Mouse (Mus musculus) liver, postnatal 0 days (tissue): ENCODE results near the gene Sgms1. TPM values are rescaled to one million over a fixed set of nuclear protein-coding genes. Genes with fewer than 3 reads are reported as not detected.

Source experiments
- ATAC-seq: fragments of 200-750 bp; cut with Nextera tagmentation; 2 replicates; pipeline ENCODE4 v1.8.0; 2017; ENCODE audit warnings: mild to moderate bottlenecking, moderate library complexity
- DNase-seq: peaks from one replicate; pipeline ENCODE4 v3.0.0-alpha.2; 2016
- H3K27ac ChIP-seq: fragments of 300-500 bp; sonication (generic); 2 replicates; pipeline ENCODE4 v1.5.1; 2014; ENCODE audit warnings: antibody characterized with exemption, moderate library complexity, mild to moderate bottlenecking, low read depth
- H3K27me3 ChIP-seq: fragments of 300-500 bp; sonication (generic); 2 replicates; pipeline ENCODE4 v1.6.1; 2014; ENCODE audit warnings: low read length, control low read depth, mixed read lengths; ENCODE audit not compliant: insufficient read depth
- H3K36me3 ChIP-seq: fragments of 300-500 bp; sonication (generic); replicated peaks from 2 replicates; pipeline ENCODE4 v1.6.1; 2014; ENCODE audit warnings: mild to moderate bottlenecking, control low read depth, low read length, moderate library complexity, mixed read lengths; ENCODE audit not compliant: insufficient read depth
- H3K4me1 ChIP-seq: fragments of 300-500 bp; sonication (generic); 2 replicates; pipeline ENCODE4 v1.6.1; 2014; ENCODE audit warnings: antibody characterized with exemption, mild to moderate bottlenecking, control low read depth; ENCODE audit not compliant: insufficient read depth
- H3K4me2 ChIP-seq: fragments of 300-500 bp; sonication (generic); 2 replicates; pipeline ENCODE4 v1.6.1; 2014; ENCODE audit warnings: low read depth, mild to moderate bottlenecking, low read length, moderate library complexity, mixed read lengths
- H3K4me3 ChIP-seq: fragments of 300-500 bp; sonication (generic); 2 replicates; pipeline ENCODE4 v1.5.1; 2014; ENCODE audit warnings: low read depth, low read length
- H3K9ac ChIP-seq: fragments of 300-500 bp; sonication (generic); replicated peaks from 2 replicates; pipeline ENCODE4 v1.6.1; 2014; ENCODE audit warnings: mild to moderate bottlenecking, moderate library complexity
- H3K9me3 ChIP-seq: fragments of 300-500 bp; sonication (generic); 2 replicates; pipeline ENCODE4 v1.6.1; 2016; ENCODE audit warnings: mild to moderate bottlenecking, control low read depth, low read length, mixed read lengths
- CTCF ChIP-seq: sonication (generic); IDR thresholded peaks from 2 replicates; pipeline ENCODE4 v1.5.1; 2016; ENCODE audit warnings: antibody characterized with exemption, low read depth
- EP300 ChIP-seq: IDR thresholded peaks from 2 replicates; pipeline ENCODE4 v1.6.1; 2016; ENCODE audit warnings: antibody characterized with exemption, low read depth, mild to moderate bottlenecking
- WGBS: fragments of 180-500 bp; shearing (Covaris S2); extraction: QIAGEN DNeasy Blood & Tissue Kit; methylation state at CpG from one replicate; pipeline ENCODE4 v1.1.7; 2014; ENCODE audit not compliant: insufficient replicate concordance; 5-methylcytosine and 5-hydroxymethylcytosine counted together
- polyA plus RNA-seq: library from polyadenylated mRNA; unstranded; fragments of >200 nt; fragmentation: Nextera tagmentation; extraction: Ambion mirVana; gene quantifications from 2 replicates; pipeline ENCODE4 v1.2.1, GENCODE M21; 2015

The Sgms1 gene
- polyA plus RNA-seq, 1 experiment from 2014 or later = 16.0 TPM

GRCm38 (mm10) chr19:32386556-32387402 lies 2.7 kb downstream of the Sgms1 start:
- no peak for ATAC-seq
- peaks cover 19% of the 10 kb centered on the region for H3K4me1 ChIP-seq
- DNase-seq = peak; percentile 42
- no peaks in the 10 kb centered on the region for H3K9me3 ChIP-seq
- H3K4me3 ChIP-seq = peak overlapping the region; percentile 82
- peak overlapping the region; percentile 79; the same call in 1 of the 2 replicates for H3K9ac ChIP-seq
- H3K36me3 ChIP-seq = no peaks in the 10 kb centered on the region
- WGBS = 32% methylated on average over 19 of the region's 19 CpGs
- TF ChIP-seq CTCF (no peak), EP300 (no peak)
- H3K4me2 ChIP-seq = peak overlapping the region; percentile 97
- H3K27ac ChIP-seq = no peak overlapping the region
- H3K27me3 ChIP-seq = peaks cover 13% of the 10 kb centered on the region; the same call in 1 of the 2 replicates

- Histone ChIP-seq H3K4me3 (no peak overlapping the region), H3K36me3 (no peaks in the 10 kb centered on the region), H3K27ac (no peak overlapping the region), H3K27me3 (peaks cover 8% of the 10 kb centered on the region; the same call in 1 of the 2 replicates), H3K9ac (no peak overlapping the region), H3K4me2 (no peak overlapping the region), H3K4me1 (peaks cover 19% of the 10 kb centered on the region), H3K9me3 (no peaks in the 10 kb centered on the region)
- WGBS = 86% methylated on average over 8 of the region's 8 CpGs
- no peak for DNase-seq
- TF ChIP-seq CTCF (no peak), EP300 (no peak)
- no peak for ATAC-seq
Measured at GRCm38 (mm10) chr19:32383738-32384137, 5.8 kb downstream of the Sgms1 start.

GRCm38 (mm10) chr19:32381511-32381961 lies 8.0 kb downstream of the Sgms1 start:
- Histone ChIP-seq H3K4me2 (no peak overlapping the region), H3K27ac (no peak overlapping the region), H3K9ac (no peak overlapping the region), H3K4me3 (no peak overlapping the region), H3K4me1 (peaks cover 21% of the 10 kb centered on the region), H3K9me3 (no peaks in the 10 kb centered on the region), H3K27me3 (no peaks in the 10 kb centered on the region), H3K36me3 (no peaks in the 10 kb centered on the region)
- 65% methylated on average over 3 of the region's 3 CpGs for WGBS
- TF ChIP-seq EP300 (no peak), CTCF (no peak)
- ATAC-seq = no peak
- DNase-seq = no peak

GRCm38 (mm10) chr19:32380748-32381147 lies 8.8 kb downstream of the Sgms1 start:
- Histone ChIP-seq H3K4me2 (no peak overlapping the region), H3K27ac (no peak overlapping the region), H3K4me3 (no peak overlapping the region), H3K4me1 (peaks cover 27% of the 10 kb centered on the region), H3K9ac (no peak overlapping the region), H3K36me3 (no peaks in the 10 kb centered on the region), H3K27me3 (no peaks in the 10 kb centered on the region), H3K9me3 (no peaks in the 10 kb centered on the region)
- TF ChIP-seq EP300 (no peak), CTCF (no peak)
- ATAC-seq = no peak
- no peak for DNase-seq
- 64% methylated on average over 11 of the region's 11 CpGs for WGBS

- Histone ChIP-seq H3K4me1 (peaks cover 31% of the 10 kb centered on the region), H3K9ac (no peak overlapping the region), H3K4me3 (no peak overlapping the region), H3K4me2 (no peak overlapping the region), H3K9me3 (no peaks in the 10 kb centered on the region), H3K27ac (no peak overlapping the region), H3K36me3 (no peaks in the 10 kb centered on the region), H3K27me3 (no peaks in the 10 kb centered on the region)
- 40% methylated on average over 6 of the region's 6 CpGs for WGBS
- ATAC-seq = peak; percentile 47; the same call in 1 of the 2 replicates
- DNase-seq = no peak
- TF ChIP-seq CTCF = no peak
- TF ChIP-seq EP300 = no peak
Measured at GRCm38 (mm10) chr19:32379239-32379920, 10.1 kb downstream of the Sgms1 start.

- H3K4me1 ChIP-seq = peaks cover 34% of the 10 kb centered on the region
Measured at GRCm38 (mm10) chr19:32378581-32378980, 10.9 kb downstream of the Sgms1 start.

More at GRCm38 (mm10) chr19:32378581-32378980, 10.9 kb downstream of the Sgms1 start:
- WGBS = 63% methylated on average over 3 of the region's 3 CpGs
- H3K27ac ChIP-seq = no peak overlapping the region
- no peak overlapping the region for H3K4me2 ChIP-seq
- DNase-seq (no peak), ATAC-seq (no peak)
- H3K9ac ChIP-seq = no peak overlapping the region
- no peaks in the 10 kb centered on the region for H3K36me3 ChIP-seq
- H3K9me3 ChIP-seq = no peaks in the 10 kb centered on the region
- no peak overlapping the region for H3K4me3 ChIP-seq
- no peak for TF ChIP-seq EP300
- TF ChIP-seq CTCF = no peak
- H3K27me3 ChIP-seq = no peaks in the 10 kb centered on the region
